Mouse (Mus musculus) CH12.LX (cell line): ENCODE data around the gene Gramd1a. TPM values are rescaled to one million over a fixed set of nuclear protein-coding genes. Genes with fewer than 3 reads are reported as not detected.

ENCODE experiments used
- DNase-seq: peaks from one replicate; pipeline ENCODE4 v3.0.0-alpha.2; 2013; ENCODE audit errors: extremely low read depth
- H3K27ac ChIP-seq: 2 replicates; pipeline ENCODE4 v1.5.1; 2012; ENCODE audit warnings: low read depth, mild to moderate bottlenecking, control low read depth, moderate library complexity; ENCODE audit not compliant: insufficient read depth
- H3K27me3 ChIP-seq: replicated peaks from 2 replicates; pipeline ENCODE3; 2012; ENCODE audit warnings: inconsistent platforms
- H3K36me3 ChIP-seq, 2 experiments: replicated peaks in 1 of 2; 2 replicates each; pipeline versions ENCODE3 to v1.6.1; 2012; ENCODE audit warnings: inconsistent platforms in 1 of 2, low read length in 1 of 2, mild to moderate bottlenecking in 1 of 2, mixed read lengths in 1 of 2, moderate library complexity in 1 of 2; ENCODE audit not compliant: control insufficient read depth in 1 of 2, insufficient read depth in 1 of 2
- H3K4me1 ChIP-seq, 2 experiments: 2 replicates each; pipeline ENCODE4 v1.6.1; 2012; ENCODE audit warnings: inconsistent platforms in 1 of 2, moderate library complexity in 1 of 2; ENCODE audit not compliant: insufficient read depth in 2 of 2, control insufficient read depth in 1 of 2
- H3K4me2 ChIP-seq: 2 replicates; pipeline ENCODE4 v1.6.1; 2012; ENCODE audit warnings: low read depth, mild to moderate bottlenecking, control low read depth; ENCODE audit not compliant: poor library complexity, insufficient read depth, severe bottlenecking
- H3K4me3 ChIP-seq, 3 experiments: fragments of 150-350 bp in 1 of 3; sonication (generic) in 1 of 3; replicated peaks in 1 of 3; 2 replicates each; pipeline versions ENCODE3 to v1.5.1; 2011 to 2012; ENCODE audit warnings: low read depth in 2 of 3, low read length in 2 of 3, mild to moderate bottlenecking in 2 of 3, moderate library complexity in 2 of 3, control low read depth in 1 of 3, improper control_type of control experiment in 1 of 3, inconsistent platforms in 1 of 3, mixed read lengths in 1 of 3; ENCODE audit not compliant: poor library complexity in 1 of 3
- H3K79me2 ChIP-seq: replicated peaks from 2 replicates; pipeline ENCODE4 v1.6.1; 2012; ENCODE audit warnings: mild to moderate bottlenecking, moderate library complexity; ENCODE audit not compliant: control insufficient read depth, poor library complexity, insufficient read depth, severe bottlenecking; ENCODE audit errors: extremely low read depth
- H3K9ac ChIP-seq: 2 replicates; pipeline ENCODE4 v1.6.1; 2012; ENCODE audit warnings: low read depth, mild to moderate bottlenecking, control low read depth, moderate library complexity; ENCODE audit not compliant: insufficient read depth
- H3K9me3 ChIP-seq: replicated peaks from 2 replicates; pipeline ENCODE3; 2012; ENCODE audit warnings: low read length, inconsistent platforms, mixed read lengths
- CTCF ChIP-seq, 2 experiments: IDR thresholded peaks in 1 of 2; conservative IDR thresholded peaks in 1 of 2; 2 replicates each; pipeline ENCODE4 v1.5.1; 2011 to 2012; ENCODE audit warnings: low read depth in 2 of 2, low read length in 2 of 2, improper control_type of control experiment in 1 of 2, inconsistent platforms in 1 of 2, mild to moderate bottlenecking in 1 of 2, moderate library complexity in 1 of 2
- ELF1 ChIP-seq: IDR thresholded peaks from 2 replicates; pipeline ENCODE4 v1.6.1; 2014; ENCODE audit warnings: low read depth, mild to moderate bottlenecking, inconsistent platforms, low read length, improper control_type of control experiment
- EP300 ChIP-seq: IDR thresholded peaks from 2 replicates; pipeline ENCODE4 v1.6.1; 2011; ENCODE audit warnings: low read length, improper control_type of control experiment
- IRF4 ChIP-seq: IDR thresholded peaks from 2 replicates; pipeline ENCODE4 v1.6.1; 2014; ENCODE audit warnings: low read depth, mild to moderate bottlenecking, inconsistent platforms, low read length, improper control_type of control experiment
- JUND ChIP-seq: conservative IDR thresholded peaks from 2 replicates; pipeline ENCODE4 v1.6.1; 2011; ENCODE audit warnings: low read depth, low read length, improper control_type of control experiment
- MAFK ChIP-seq: IDR thresholded peaks from 2 replicates; pipeline ENCODE4 v1.6.1; 2011; ENCODE audit warnings: low read length, improper control_type of control experiment; ENCODE audit not compliant: insufficient replicate concordance
- MXI1 ChIP-seq: IDR thresholded peaks from 2 replicates; pipeline ENCODE4 v1.6.1; 2011; ENCODE audit warnings: mild to moderate bottlenecking, low read depth, low read length, improper control_type of control experiment
- MYC ChIP-seq: IDR thresholded peaks from 2 replicates; pipeline ENCODE4 v1.6.1; 2011; ENCODE audit warnings: low read depth, mild to moderate bottlenecking, improper control_type of control experiment, low read length
- NELFE ChIP-seq: IDR thresholded peaks from 2 replicates; pipeline ENCODE4 v1.6.1; 2011; ENCODE audit warnings: low read depth, low read length, improper control_type of control experiment
- NRF1 ChIP-seq: IDR thresholded peaks from 2 replicates; pipeline ENCODE4 v1.6.1; 2014; ENCODE audit warnings: low read depth, mild to moderate bottlenecking, inconsistent platforms, low read length, improper control_type of control experiment, moderate library complexity
- POLR2A ChIP-seq: IDR thresholded peaks from 2 replicates; pipeline ENCODE4 v1.6.1; 2011; ENCODE audit warnings: low read depth, mild to moderate bottlenecking, improper control_type of control experiment, low read length
- RCOR1 ChIP-seq: conservative IDR thresholded peaks from 2 replicates; pipeline ENCODE4 v1.6.1; 2012; ENCODE audit warnings: low read depth, mild to moderate bottlenecking, inconsistent platforms, low read length, improper control_type of control experiment
- SMC3 ChIP-seq: IDR thresholded peaks from 2 replicates; pipeline ENCODE4 v1.6.1; 2011; ENCODE audit warnings: low read depth, low read length, improper control_type of control experiment
- TBP ChIP-seq: conservative IDR thresholded peaks from 2 replicates; pipeline ENCODE4 v1.6.1; 2011; ENCODE audit warnings: low read depth, low read length, improper control_type of control experiment
- UBTF ChIP-seq: IDR thresholded peaks from 2 replicates; pipeline ENCODE4 v1.6.1; 2012; ENCODE audit warnings: low read depth, mild to moderate bottlenecking, inconsistent platforms, low read length, improper control_type of control experiment, moderate library complexity
- USF1 ChIP-seq: IDR thresholded peaks from 2 replicates; pipeline ENCODE4 v1.6.1; 2014; ENCODE audit warnings: low read depth, mild to moderate bottlenecking, inconsistent platforms, low read length, improper control_type of control experiment
- USF2 ChIP-seq: conservative IDR thresholded peaks from 2 replicates; pipeline ENCODE4 v1.6.1; 2011; ENCODE audit warnings: low read depth, low read length, improper control_type of control experiment
- ZMIZ1 ChIP-seq: IDR thresholded peaks from 2 replicates; pipeline ENCODE4 v1.6.1; 2012; ENCODE audit warnings: low read depth, mild to moderate bottlenecking, inconsistent platforms, low read length, improper control_type of control experiment
- ZNF384 ChIP-seq: IDR thresholded peaks from 2 replicates; pipeline ENCODE4 v1.6.1; 2012; ENCODE audit warnings: low read depth, low read length, improper control_type of control experiment, inconsistent platforms
- dilution Hi-C: fragments of 300-500 bp; cut with MboI; formaldehyde crosslinking; loops from 2 replicates; pipeline ENCODE4 v1.14.3; 2020; ENCODE audit warnings: low sequenced_read_pairs; ENCODE audit not compliant: extremely low pct_unique_long_range_greater_than_20kb, extremely low pct_ligation_motif_present
- in situ Hi-C: fragments of 300-500 bp; cut with MboI; formaldehyde crosslinking; loops from 3 replicates; pipeline ENCODE4 v1.14.3; 2019; ENCODE audit warnings: low sequenced_read_pairs, low pct_ligation_motif_present, low pct_unique_long_range_greater_than_20kb, mixed read lengths
- polyA plus RNA-seq: library from polyadenylated mRNA; unstranded; fragments of >175 nt; gene quantifications from 2 replicates; pipeline ENCODE4 v1.2.1, GENCODE M21; 2012; ENCODE audit warnings: low read depth; ENCODE audit not compliant: insufficient read length
- total RNA-seq, 2 experiments: library from RNA; depleted of rRNA; stranded (reverse); fragments of 300-350 nt in 1 of 2; fragments of >200 nt in 1 of 2; gene quantifications; 2 replicates each; pipeline ENCODE4 v1.2.3; 2012 to 2014

Gene Gramd1a
- total and polyA plus RNA-seq, 3 experiments, result 49.5 to 90.7 (median 86.0) TPM

- in situ Hi-C loops, result no loop called here
Measured at GRCm38 (mm10) chr7:31126851-31127724, 28.6 kb downstream of the Gramd1a start, which contains the start of gene Scn1b. TSS of gene Scn1b (minus strand) at chr7:31127003.

GRCm38 (mm10) chr7:31126211-31126751, 29.4 kb downstream of the Gramd1a start:
- dilution Hi-C loops (no loop called here), in situ Hi-C loops (no loop called here)
- no peak overlapping the region for H3K9ac ChIP-seq
- no peak overlapping the region for H3K27ac ChIP-seq
- H3K36me3 ChIP-seq, result peaks cover 31 to 41% of the 10 kb centered on the region in 2 experiments
- no peak for DNase-seq
- peaks cover 4 to 21% of the 10 kb centered on the region in 2 experiments; a peak in 3 of 4 replicates for H3K4me1 ChIP-seq
- H3K27me3 ChIP-seq, result no peaks in the 10 kb centered on the region
- peak overlapping the region in 1 of 3 experiments; percentile 45 for H3K4me3 ChIP-seq
- TF ChIP-seq JUND, result no peak
- no peak for TF ChIP-seq ELF1
- no peak for TF ChIP-seq RCOR1
- no peak for TF ChIP-seq ZNF384
- no peak for TF ChIP-seq ZMIZ1
- no peak for TF ChIP-seq CTCF (conservative IDR thresholded peaks at IDR 0.05 in 1 of 2, IDR thresholded peaks at IDR 0.05 in 1 of 2; ENCODE audit: low read depth in 2 of 2, low read length in 2 of 2)
- no peak for TF ChIP-seq TBP
- TF ChIP-seq POLR2A, result no peak
- TF ChIP-seq NELFE, result no peak
- TF ChIP-seq MXI1, result no peak
- no peak for TF ChIP-seq MYC
- TF ChIP-seq EP300, result no peak
- TF ChIP-seq USF2, result no peak
- TF ChIP-seq UBTF, result no peak
- TF ChIP-seq SMC3, result no peak
- TF ChIP-seq MAFK, result no peak
- peak overlapping the region; percentile 26; the same call in 1 of the 2 replicates for H3K4me2 ChIP-seq
- no peaks in the 10 kb centered on the region for H3K79me2 ChIP-seq
- peaks cover 6% of the 10 kb centered on the region for H3K9me3 ChIP-seq

More at GRCm38 (mm10) chr7:31126851-31127724, 28.6 kb downstream of the Gramd1a start, which contains the start of gene Scn1b:
- Histone ChIP-seq H3K4me1 (peaks cover 4 to 29% of the 10 kb centered on the region in 2 experiments; a peak in 3 of 4 replicates), H3K9ac (no peak within 1 kb of the TSS), H3K9me3 (peaks cover 6% of the 10 kb centered on the region), H3K27me3 (no peaks in the 10 kb centered on the region), H3K27ac (no peak within 1 kb of the TSS), H3K4me3 (peak within 1 kb of the TSS in 1 of 3 experiments; percentile 45), H3K79me2 (no peaks in the 10 kb centered on the region), H3K4me2 (peak within 1 kb of the TSS; percentile 26; the same call in 1 of the 2 replicates), H3K36me3 (peaks cover 39 to 49% of the 10 kb centered on the region in 2 experiments)
- TF ChIP-seq NRF1 (peak; percentile 38; the same call in 1 of the 2 replicates), USF1 (no peak), MAFK (no peak), MXI1 (no peak), TBP (no peak), IRF4 (no peak)
- DNase-seq, result no peak
- dilution Hi-C loops, result no loop called here
